Mouse (Mus musculus) G1E (cell line): ENCODE results near the gene Wfikkn1. TPM values are rescaled to one million over a fixed set of nuclear protein-coding genes. Genes with fewer than 3 reads are reported as not detected.

ENCODE experiments used
- ATAC-seq: 2 replicates; pipeline ENCODE4 v1.8.0; 2016; ENCODE audit warnings: mild to moderate bottlenecking; ENCODE audit not compliant: insufficient number of reproducible peaks, poor library complexity, low FRiP score, severe bottlenecking; ENCODE audit errors: extremely low read depth
- DNase-seq: peaks from one replicate; pipeline ENCODE4 v3.0.0; 2012; ENCODE audit warnings: low spot score
- H3K27me3 ChIP-seq: 2 replicates; pipeline ENCODE4 v1.6.1; 2012; ENCODE audit warnings: mild to moderate bottlenecking, low read length, inconsistent platforms; ENCODE audit not compliant: insufficient read depth
- H3K36me3 ChIP-seq: replicated peaks from 2 replicates; pipeline ENCODE3; 2012; ENCODE audit warnings: mild to moderate bottlenecking, inconsistent platforms
- H3K4me1 ChIP-seq: 2 replicates; pipeline ENCODE4 v1.6.1; 2012; ENCODE audit warnings: low read depth, low read length, inconsistent platforms, mixed read lengths; ENCODE audit not compliant: insufficient read depth
- H3K4me3 ChIP-seq: 2 replicates; pipeline ENCODE4 v1.5.1; 2012; ENCODE audit warnings: low read depth, mild to moderate bottlenecking, inconsistent platforms, low read length, moderate library complexity, mixed read lengths
- H3K9me3 ChIP-seq: replicated peaks from 2 replicates; pipeline ENCODE4 v1.6.1; 2012; ENCODE audit warnings: inconsistent platforms
- CTCF ChIP-seq: IDR thresholded peaks from 2 replicates; pipeline ENCODE4 v1.5.1; 2012; ENCODE audit warnings: low read depth, low read length, inconsistent platforms, mixed read lengths
- GATA1 ChIP-seq: IDR thresholded peaks from 2 replicates; pipeline ENCODE4 v1.6.1; 2012; ENCODE audit warnings: borderline replicate concordance, low read length, inconsistent platforms, mixed read lengths
- GATA2 ChIP-seq: IDR thresholded peaks from 2 replicates; pipeline ENCODE4 v1.6.1; 2012; ENCODE audit warnings: low read depth, low read length, inconsistent platforms, borderline replicate concordance
- POLR2AphosphoS5 ChIP-seq: IDR thresholded peaks from 2 replicates; pipeline ENCODE4 v1.6.1; 2012; ENCODE audit warnings: low read depth, low read length, inconsistent platforms; ENCODE audit not compliant: insufficient replicate concordance
- TAL1 ChIP-seq: conservative IDR thresholded peaks from 2 replicates; pipeline ENCODE4 v1.6.1; 2012; ENCODE audit warnings: low read depth, low read length, inconsistent platforms, mixed read lengths
- polyA plus RNA-seq: library from polyadenylated mRNA; stranded (reverse); fragments of >175 nt; gene quantifications from 2 replicates; pipeline ENCODE4 v1.2.3, GENCODE M21; 2012
- total RNA-seq, 2 experiments: library from RNA; stranded (forward) in 1 of 2; stranded (reverse) in 1 of 2; fragments of 200-1000 nt in 1 of 2; fragments of >200 nt in 1 of 2; fragmentation: Nextera tagmentation in 1 of 2; gene quantifications; 2 replicates each; pipeline ENCODE4 v1.2.3; 2014 to 2017

Wfikkn1 gene
- total and polyA plus RNA-seq, 3 experiments, result 0.55 to 1.4 (median 0.57) TPM

DNA sequence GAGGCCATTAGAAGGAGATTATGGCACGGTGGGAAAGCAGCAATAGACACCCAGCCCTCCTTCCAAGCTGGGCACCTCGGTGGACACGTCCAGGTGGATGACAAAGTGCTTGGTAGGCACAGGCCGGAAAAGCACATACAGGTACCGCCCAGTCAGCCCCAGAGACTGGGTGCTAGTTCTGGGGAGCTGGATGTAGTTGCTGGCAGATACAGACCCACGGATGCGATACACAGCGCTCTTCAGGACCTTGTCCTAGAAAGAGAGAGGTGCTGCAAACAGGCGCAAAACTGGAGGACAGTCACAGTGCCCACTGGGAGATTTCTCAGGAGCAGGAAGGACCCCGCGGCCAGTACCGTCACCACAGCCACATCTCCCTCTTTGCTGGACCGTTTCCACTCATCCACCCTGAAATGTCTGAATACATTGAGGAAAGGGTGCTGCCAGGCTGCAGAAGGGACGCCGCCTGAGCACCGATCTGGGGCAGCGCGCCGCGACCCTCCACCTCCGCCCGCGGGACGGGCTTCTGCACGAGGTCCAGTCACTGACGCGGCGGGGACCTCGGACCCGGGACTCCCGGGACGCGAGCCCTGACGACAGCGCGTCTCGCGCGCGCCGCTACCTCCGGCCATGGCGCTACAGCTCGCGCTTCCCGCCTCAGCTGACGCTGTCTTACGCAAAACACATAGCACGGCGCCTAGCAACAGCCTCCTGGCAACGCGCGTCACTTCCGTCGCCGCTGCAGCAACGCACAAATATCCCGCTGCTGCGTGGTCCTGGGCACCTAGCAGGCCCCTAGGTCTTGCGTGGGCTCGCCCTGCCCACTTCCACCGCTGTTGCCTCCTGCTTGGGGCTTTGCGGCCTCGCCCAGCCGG lies 19.6 kb downstream of the Wfikkn1 start, which contains the start of gene Wdr90:
Wdr90 (minus strand) TSS at position 670 of the 872 bp plus-strand sequence.
- H3K9me3 ChIP-seq, result no peaks in the 10 kb centered on the region
- peak within 1 kb of the TSS; percentile 76 for H3K4me3 ChIP-seq
- peaks cover 40% of the 10 kb centered on the region for H3K4me1 ChIP-seq
- DNase-seq, result peak; percentile 70
- peaks cover 61% of the 10 kb centered on the region for H3K36me3 ChIP-seq
- H3K27me3 ChIP-seq, result peaks cover 4% of the 10 kb centered on the region; the same call in 1 of the 2 replicates
- TF ChIP-seq CTCF (no peak), GATA1 (no peak), GATA2 (no peak), TAL1 (no peak), POLR2AphosphoS5 (no peak)
- ATAC-seq, result peak; percentile 60

DNA sequence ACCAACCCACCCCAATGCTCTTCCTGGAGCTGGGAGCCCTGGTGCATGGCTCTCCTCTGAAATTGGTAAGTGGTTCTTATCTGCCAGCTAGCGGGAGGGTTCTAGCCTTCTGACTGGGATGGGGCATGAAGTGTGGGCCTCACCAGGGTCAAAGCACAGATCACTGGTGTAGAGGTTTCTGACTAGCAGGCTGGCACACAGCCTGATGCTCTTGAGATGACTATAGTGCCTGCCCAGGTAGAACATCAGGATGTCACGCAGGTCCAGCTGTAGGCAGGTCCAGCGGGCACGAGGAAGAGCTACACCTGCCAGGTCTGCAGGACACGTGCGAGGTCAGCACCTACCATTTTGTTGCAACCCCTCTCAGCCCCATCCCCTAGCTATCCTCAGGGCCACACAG lies 20.4 kb downstream of the Wfikkn1 start:
- no peak for DNase-seq
- Histone ChIP-seq H3K36me3 (peaks cover 62% of the 10 kb centered on the region), H3K4me1 (peaks cover 42% of the 10 kb centered on the region), H3K9me3 (no peaks in the 10 kb centered on the region), H3K4me3 (peak overlapping the region; percentile 76; the same call in 1 of the 2 replicates), H3K27me3 (peaks cover 9% of the 10 kb centered on the region; the same call in 1 of the 2 replicates)
- TF ChIP-seq POLR2AphosphoS5 (no peak), GATA2 (no peak), TAL1 (no peak), GATA1 (no peak), CTCF (no peak)
- no peak for ATAC-seq

- Histone ChIP-seq H3K4me3 (peak within 1 kb of the TSS; percentile 87), H3K4me1 (peaks cover 60% of the 10 kb centered on the region), H3K27me3 (peaks cover 28% of the 10 kb centered on the region), H3K36me3 (peaks cover 87% of the 10 kb centered on the region), H3K9me3 (no peaks in the 10 kb centered on the region)
- peak; percentile 93 for DNase-seq
- TF ChIP-seq POLR2AphosphoS5 (peak; percentile 10; the same call in 1 of the 2 replicates), CTCF (no peak)
- ATAC-seq, result peak; percentile 91
These were observed 36.2 kb downstream of the Wfikkn1 start, which contains the start of gene Rhot2 for GRCm38 (mm10) chr17:25844396-25844901. TSS of gene Rhot2 (minus strand) at chr17:25844851.

DNA sequence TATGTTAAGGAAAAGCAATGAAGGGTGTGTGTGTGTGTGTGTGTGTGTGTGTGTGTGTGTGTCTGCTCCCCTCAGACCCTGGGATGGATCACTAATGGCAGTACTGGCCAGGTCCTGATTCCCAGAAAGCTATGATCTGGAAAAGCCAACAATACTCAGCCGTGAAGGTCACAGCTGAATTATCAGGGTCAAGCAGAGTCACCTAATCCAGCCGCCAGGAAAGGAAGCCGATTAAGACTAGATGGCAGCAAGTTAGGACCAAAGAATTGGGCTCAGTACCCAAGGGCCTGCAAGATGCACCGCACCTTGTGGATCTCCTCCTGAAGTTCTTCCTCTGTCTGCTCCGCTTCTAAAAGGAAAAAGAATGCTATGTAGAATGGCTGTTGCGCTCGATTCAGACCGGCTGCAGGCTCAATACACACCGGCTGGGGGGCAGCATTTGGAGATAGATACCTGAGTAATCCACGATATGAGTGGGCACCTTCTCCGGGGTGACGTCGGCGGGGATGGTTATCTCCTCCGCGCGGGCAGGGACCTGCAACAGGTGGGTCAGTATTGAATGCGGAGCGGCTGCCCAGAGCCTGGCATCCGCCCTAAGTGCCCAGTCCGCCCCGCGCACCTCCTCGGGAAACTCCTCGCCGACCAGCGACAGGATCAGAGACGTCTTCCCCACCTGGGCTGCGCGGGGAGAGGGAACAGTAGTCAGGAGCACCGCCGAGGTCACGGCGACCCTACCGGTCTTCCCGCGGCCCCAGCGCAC lies 36.8 kb downstream of the Wfikkn1 start:
- Histone ChIP-seq H3K4me3 (peak overlapping the region; percentile 87), H3K4me1 (peaks cover 67% of the 10 kb centered on the region), H3K36me3 (peaks cover 87% of the 10 kb centered on the region), H3K27me3 (peaks cover 21% of the 10 kb centered on the region), H3K9me3 (no peaks in the 10 kb centered on the region)
- DNase-seq, result no peak
- no peak for ATAC-seq
- TF ChIP-seq TAL1 (no peak), GATA2 (no peak), GATA1 (no peak), POLR2AphosphoS5 (no peak), CTCF (no peak)

GRCm38 (mm10) chr17:25843122-25843521 lies 37.5 kb downstream of the Wfikkn1 start:
- Histone ChIP-seq H3K9me3 (no peaks in the 10 kb centered on the region), H3K4me1 (peaks cover 72% of the 10 kb centered on the region), H3K4me3 (peak overlapping the region; percentile 87), H3K27me3 (peaks cover 15% of the 10 kb centered on the region), H3K36me3 (peaks cover 86% of the 10 kb centered on the region)
- ATAC-seq (no peak), DNase-seq (no peak)
- no peak for TF ChIP-seq CTCF
- TF ChIP-seq GATA2, result no peak

- H3K4me3 ChIP-seq, result no peak overlapping the region; the same call in 1 of the 2 replicates
- ATAC-seq (no peak), DNase-seq (no peak)
- H3K4me1 ChIP-seq, result peaks cover 78% of the 10 kb centered on the region
- no peaks in the 10 kb centered on the region for H3K9me3 ChIP-seq
- peaks cover 86% of the 10 kb centered on the region for H3K36me3 ChIP-seq
- no peak for TF ChIP-seq GATA1
- no peak for TF ChIP-seq GATA2
- TF ChIP-seq POLR2AphosphoS5, result no peak
- no peak for TF ChIP-seq TAL1
- TF ChIP-seq CTCF, result no peak
- peaks cover 10% of the 10 kb centered on the region; the same call in 1 of the 2 replicates for H3K27me3 ChIP-seq
These were observed 38.1 kb downstream of the Wfikkn1 start for GRCm38 (mm10) chr17:25842509-25842908.
